In genomic region chr10:40102166-40102565, GRCm38 (mm10) we compare ENCODE assay signal across 21 mouse cellular contexts.
"Had no signal": no experiment of that assay in that cellular context is flagged by ENCODE, and none has a peak within 500 bp of the region (broad histone marks: within the 10 kb centered on the region; RNA-seq: fewer than 3 reads in every experiment).

No protein-coding gene starts in this region.

- H3K36me3 ChIP-seq: limb, embryonic 13.5 days; midbrain, embryonic 12.5 days; midbrain, embryonic 15.5 days; neural tube, embryonic 12.5 days; neural tube, embryonic 15.5 days; stomach, embryonic 15.5 days had no signal

- H3K9ac ChIP-seq: limb, embryonic 13.5 days; liver, embryonic 14.5 days; liver, postnatal 0 days; lung, embryonic 14.5 days; midbrain, embryonic 12.5 days; midbrain, embryonic 15.5 days; neural tube, embryonic 12.5 days; neural tube, embryonic 15.5 days; stomach, embryonic 15.5 days had no signal

- ATAC-seq: liver, postnatal 0 days; lung, postnatal 0 days; midbrain, embryonic 15.5 days had no signal

- H3K4me1 ChIP-seq: midbrain, embryonic 12.5 days; midbrain, embryonic 15.5 days; neural tube, embryonic 12.5 days had no signal

- H3K4me3 ChIP-seq: limb, embryonic 13.5 days; midbrain, embryonic 12.5 days; midbrain, embryonic 15.5 days; neural tube, embryonic 12.5 days; neural tube, embryonic 15.5 days; stomach, embryonic 15.5 days had no signal

- H3K4me2 ChIP-seq: limb, embryonic 13.5 days; lung, embryonic 14.5 days; midbrain, embryonic 12.5 days; midbrain, embryonic 15.5 days; neural tube, embryonic 12.5 days; neural tube, embryonic 15.5 days; stomach, embryonic 15.5 days had no signal

- H3K27ac ChIP-seq: limb, embryonic 13.5 days; liver, embryonic 14.5 days; macrophage; midbrain, embryonic 12.5 days; midbrain, embryonic 15.5 days; neural tube, embryonic 12.5 days; neural tube, embryonic 15.5 days; stomach, embryonic 15.5 days had no signal

- DNase-seq: kidney, adult 9 months; kidney, postnatal 14 days; kidney, postnatal 4 days; left cerebral cortex, postnatal 4 days; liver, postnatal 0 days; lung, embryonic 14.5 days; right cerebral cortex, adult 18-20 months; right cerebral cortex, postnatal 14 days; spleen, adult 18-20 months; thymus, adult 2 months; thymus, postnatal 14 days; thymus, postnatal 4 days had no signal

- H3K9me3 ChIP-seq: limb, embryonic 13.5 days; midbrain, embryonic 12.5 days; midbrain, embryonic 15.5 days; neural tube, embryonic 12.5 days; neural tube, embryonic 15.5 days; stomach, embryonic 15.5 days had no signal

- H3K27me3 ChIP-seq: limb, embryonic 13.5 days; midbrain, embryonic 12.5 days; midbrain, embryonic 15.5 days; neural tube, embryonic 12.5 days; neural tube, embryonic 15.5 days; stomach, embryonic 15.5 days had no signal
